Mouse (Mus musculus) G1E-ER4 (cell line): ENCODE results near the gene Asgr1. TPM values are rescaled to one million over a fixed set of nuclear protein-coding genes. Genes with fewer than 3 reads are reported as not detected.

Source experiments
- GATA1 ChIP-seq: IDR thresholded peaks from one replicate; pipeline ENCODE4 v1.8.0; 2012; ENCODE audit warnings: low read length, inconsistent platforms
- polyA plus RNA-seq: library from polyadenylated mRNA; stranded (reverse); fragments of >175 nt; gene quantifications from 2 replicates; pipeline ENCODE4 v1.2.3, GENCODE M21; 2012

Gene Asgr1
- polyA plus RNA-seq, 1 experiment = not detected

- TF ChIP-seq GATA1 = no peak
Observed at GRCm38 (mm10) chr11:70079175-70079574, 25.3 kb downstream of the Asgr1 start.

GRCm38 (mm10) chr11:70079928-70080327, 26.0 kb downstream of the Asgr1 start:
- TF ChIP-seq GATA1 = no peak

GRCm38 (mm10) chr11:70080803-70081590, 27.1 kb downstream of the Asgr1 start:
- TF ChIP-seq GATA1 = no peak

GRCm38 (mm10) chr11:70084563-70084962, 30.7 kb downstream of the Asgr1 start:
- TF ChIP-seq GATA1 = no peak

- no peak for TF ChIP-seq GATA1
Observed at GRCm38 (mm10) chr11:70091986-70092783, 38.3 kb downstream of the Asgr1 start, which contains the start of gene Asgr2. Gene Asgr2, plus strand, starts transcription at chr11:70092644.

GRCm38 (mm10) chr11:70097396-70097795, 43.5 kb downstream of the Asgr1 start:
- no peak for TF ChIP-seq GATA1

- no peak for TF ChIP-seq GATA1
Observed at GRCm38 (mm10) chr11:70099102-70099501, 45.2 kb downstream of the Asgr1 start.

GRCm38 (mm10) chr11:70099809-70100208, 45.9 kb downstream of the Asgr1 start:
- TF ChIP-seq GATA1 = no peak

GRCm38 (mm10) chr11:70103701-70104315, 49.9 kb downstream of the Asgr1 start:
- TF ChIP-seq GATA1 = no peak

- TF ChIP-seq GATA1 = no peak
Observed at GRCm38 (mm10) chr11:70107085-70107484, 53.2 kb downstream of the Asgr1 start.

Other genes starting within 250 kb of the Asgr1 start
- gene Tmem102, start 248.5 kb upstream of the Asgr1 start, polyA plus RNA-seq = not detected in 2 replicates
- not detected in 2 replicates for gene Gm39566, start 238.8 kb upstream of the Asgr1 start, polyA plus RNA-seq
- gene Spem2, start 235.6 kb upstream of the Asgr1 start, polyA plus RNA-seq = not detected in 2 replicates
- not detected in 2 replicates for gene Spem1, start 231.9 kb upstream of the Asgr1 start, polyA plus RNA-seq
- gene Nlgn2, start 216.3 kb upstream of the Asgr1 start, polyA plus RNA-seq = 0.99 and 1.1 TPM in 2 replicates
- 404 and 460 TPM in 2 replicates for gene Tmem256, start 215.6 kb upstream of the Asgr1 start, polyA plus RNA-seq
- gene Plscr3, start 207.7 kb upstream of the Asgr1 start, polyA plus RNA-seq = 43.0 and 56.9 TPM in 2 replicates
- 0.09 and 0.91 TPM in 2 replicates for gene Tnk1, start 195.4 kb upstream of the Asgr1 start, polyA plus RNA-seq
- gene Tmem95, start 176.1 kb upstream of the Asgr1 start, polyA plus RNA-seq = not detected in 2 replicates
- 0.27 and 0.39 TPM in 2 replicates for gene Kctd11, start 172.7 kb upstream of the Asgr1 start, polyA plus RNA-seq
- 107 and 119 TPM in 2 replicates for gene Acap1, start 158.5 kb upstream of the Asgr1 start, polyA plus RNA-seq
- gene 2810408A11Rik, start 153.1 kb upstream of the Asgr1 start, polyA plus RNA-seq = 1.0 and 1.5 TPM in 2 replicates
- 83.2 and 85.5 TPM in 2 replicates for gene Neurl4, start 153.0 kb upstream of the Asgr1 start, polyA plus RNA-seq
- 246 and 266 TPM in 2 replicates for gene Gps2, start 140.2 kb upstream of the Asgr1 start, polyA plus RNA-seq
- 3,518 and 5,018 TPM in 2 replicates for gene Eif5a, start 132.1 kb upstream of the Asgr1 start, polyA plus RNA-seq
- gene Ybx2, start 118.3 kb upstream of the Asgr1 start, polyA plus RNA-seq = 0.19 TPM in 1 of 2 replicates, not detected in the other
- 0.03 and 0.35 TPM in 2 replicates for gene Slc2a4, start 105.9 kb upstream of the Asgr1 start, polyA plus RNA-seq
- not detected in 2 replicates for gene Cldn7, start 89.3 kb upstream of the Asgr1 start, polyA plus RNA-seq
- 224 and 279 TPM in 2 replicates for gene Ctdnep1, start 72.9 kb upstream of the Asgr1 start, polyA plus RNA-seq
- gene Elp5, start 71.6 kb upstream of the Asgr1 start, polyA plus RNA-seq = 7.7 and 13.2 TPM in 2 replicates
- gene Gabarap, start 62.9 kb upstream of the Asgr1 start, polyA plus RNA-seq = 164 and 205 TPM in 2 replicates
- gene Phf23, start 58.3 kb upstream of the Asgr1 start, polyA plus RNA-seq = 92.5 and 117 TPM in 2 replicates
- gene Dvl2, start 53.5 kb upstream of the Asgr1 start, polyA plus RNA-seq = 59.6 and 66.9 TPM in 2 replicates
- gene Acadvl, start 38.7 kb upstream of the Asgr1 start, polyA plus RNA-seq = 19.7 and 28.8 TPM in 2 replicates
- 7.4 and 7.6 TPM in 2 replicates for gene Dlg4, start 37.1 kb upstream of the Asgr1 start, polyA plus RNA-seq
- gene Asgr2, start 38.6 kb downstream of the Asgr1 start, polyA plus RNA-seq = not detected in 2 replicates
- gene Mgl2, start 76.2 kb downstream of the Asgr1 start, polyA plus RNA-seq = not detected in 2 replicates
- gene Clec10a, start 102.1 kb downstream of the Asgr1 start, polyA plus RNA-seq = 1.5 and 4.3 TPM in 2 replicates
- not detected in 2 replicates for gene Slc16a11, start 158.7 kb downstream of the Asgr1 start, polyA plus RNA-seq
- gene Slc16a13, start 167.0 kb downstream of the Asgr1 start, polyA plus RNA-seq = 9.2 and 12.0 TPM in 2 replicates
- gene Bcl6b, start 175.7 kb downstream of the Asgr1 start, polyA plus RNA-seq = not detected in 2 replicates
- gene 0610010K14Rik, start 183.8 kb downstream of the Asgr1 start, polyA plus RNA-seq = 88.8 and 123 TPM in 2 replicates
- 3.5 and 4.8 TPM in 2 replicates for gene Gm21988, start 185.7 kb downstream of the Asgr1 start, polyA plus RNA-seq
- 142 and 145 TPM in 2 replicates for gene Rnasek, start 185.8 kb downstream of the Asgr1 start, polyA plus RNA-seq
- not detected in 2 replicates for gene Alox12, start 201.3 kb downstream of the Asgr1 start, polyA plus RNA-seq